Mouse (Mus musculus) 3134 (cell line): ENCODE measurements around the gene Ctnnb1.
"Not testable (repeated sequence)": the region's sequence is repeated elsewhere in the genome, so short reads cannot be mapped to it uniquely, and the experiment has no call there.

ENCODE experiments used
- DNase-seq: peaks from one replicate; pipeline ENCODE4 v3.0.0-alpha.2; 2011; ENCODE audit warnings: low spot score; ENCODE audit not compliant: insufficient read length; ENCODE audit errors: extremely low read depth

Gene Ctnnb1

GRCm38 (mm10) chr9:120929081-120929480 is at the start of gene Ctnnb1:
Ctnnb1 (plus strand) TSS chr9:120929216.
- DNase-seq, result no peak

GRCm38 (mm10) chr9:120880286-120880685 is 48.7 kb upstream of the Ctnnb1 start:
- no peak for DNase-seq

- no peak for DNase-seq
These were observed 47.9 kb upstream of the Ctnnb1 start for GRCm38 (mm10) chr9:120881121-120881520.

GRCm38 (mm10) chr9:120881839-120882238 is 47.2 kb upstream of the Ctnnb1 start:
- no peak for DNase-seq

- no peak for DNase-seq
These were observed 44.3 kb upstream of the Ctnnb1 start for GRCm38 (mm10) chr9:120884726-120885125.

- no peak for DNase-seq
These were observed 41.4 kb upstream of the Ctnnb1 start for GRCm38 (mm10) chr9:120887631-120888030.

- no peak for DNase-seq
These were observed 35.6 kb upstream of the Ctnnb1 start for GRCm38 (mm10) chr9:120893435-120893834.

- no peak for DNase-seq
These were observed 35.0 kb upstream of the Ctnnb1 start for GRCm38 (mm10) chr9:120893971-120894370.

- no peak for DNase-seq
These were observed 34.6 kb upstream of the Ctnnb1 start for GRCm38 (mm10) chr9:120894376-120894775.

- DNase-seq, result no peak
These were observed 32.5 kb upstream of the Ctnnb1 start for GRCm38 (mm10) chr9:120896502-120896901.

- DNase-seq, result no peak
These were observed 31.7 kb upstream of the Ctnnb1 start for GRCm38 (mm10) chr9:120897269-120897668.

- DNase-seq, result no peak
These were observed 29.2 kb upstream of the Ctnnb1 start for GRCm38 (mm10) chr9:120899833-120900232.

GRCm38 (mm10) chr9:120900338-120901274 is 28.4 kb upstream of the Ctnnb1 start:
- no peak for DNase-seq

- DNase-seq, result no peak
These were observed 26.5 kb upstream of the Ctnnb1 start for GRCm38 (mm10) chr9:120902562-120902961.

GRCm38 (mm10) chr9:120908461-120908860 is 20.6 kb upstream of the Ctnnb1 start:
- DNase-seq, result no peak

GRCm38 (mm10) chr9:120913152-120913551 is 15.9 kb upstream of the Ctnnb1 start:
- no peak for DNase-seq

GRCm38 (mm10) chr9:120914429-120914828 is 14.6 kb upstream of the Ctnnb1 start:
- DNase-seq, result no peak

- DNase-seq, result no peak
These were observed 14.0 kb upstream of the Ctnnb1 start for GRCm38 (mm10) chr9:120914877-120915459.

GRCm38 (mm10) chr9:120917619-120918018 is 11.4 kb upstream of the Ctnnb1 start:
- DNase-seq, result not testable (repeated sequence)

GRCm38 (mm10) chr9:120918211-120918610 is 10.8 kb upstream of the Ctnnb1 start:
- DNase-seq, result no peak

- DNase-seq, result no peak
These were observed 10.4 kb upstream of the Ctnnb1 start for GRCm38 (mm10) chr9:120918642-120919041.

- no peak for DNase-seq
These were observed 9.9 kb upstream of the Ctnnb1 start for GRCm38 (mm10) chr9:120919130-120919529.
